Mouse (Mus musculus): ENCODE data around the gene Slc6a8.

The Slc6a8 gene

GRCm38 (mm10) chrX:73684978-73685377 lies 12.0 kb downstream of the Slc6a8 start:
- DNase-seq (ENCODE audit: low spot score in 2 of 2): no peak

DNA sequence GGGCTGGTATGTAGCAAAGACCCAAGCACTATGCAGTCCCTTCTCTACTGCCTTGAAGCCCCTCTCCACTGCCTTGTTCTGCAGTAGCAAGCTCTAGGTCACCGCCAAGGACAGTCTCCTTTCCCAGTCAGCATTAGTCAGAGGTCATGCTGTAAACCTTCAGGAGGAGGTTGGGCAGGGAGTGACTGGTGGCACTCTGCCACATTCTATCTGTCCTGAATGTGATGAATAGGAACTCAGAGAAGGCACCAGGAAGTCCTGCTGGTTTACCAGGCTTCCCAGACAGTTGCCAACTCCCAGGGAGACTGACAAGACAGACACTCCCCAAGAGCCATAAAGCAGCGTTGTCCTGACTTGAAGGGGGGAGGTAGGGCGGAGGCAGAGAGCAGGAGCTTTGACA lies 12.7 kb downstream of the Slc6a8 start:
- DNase-seq (ENCODE audit: low spot score in 2 of 2): peak; percentile 33 to 41

DNA sequence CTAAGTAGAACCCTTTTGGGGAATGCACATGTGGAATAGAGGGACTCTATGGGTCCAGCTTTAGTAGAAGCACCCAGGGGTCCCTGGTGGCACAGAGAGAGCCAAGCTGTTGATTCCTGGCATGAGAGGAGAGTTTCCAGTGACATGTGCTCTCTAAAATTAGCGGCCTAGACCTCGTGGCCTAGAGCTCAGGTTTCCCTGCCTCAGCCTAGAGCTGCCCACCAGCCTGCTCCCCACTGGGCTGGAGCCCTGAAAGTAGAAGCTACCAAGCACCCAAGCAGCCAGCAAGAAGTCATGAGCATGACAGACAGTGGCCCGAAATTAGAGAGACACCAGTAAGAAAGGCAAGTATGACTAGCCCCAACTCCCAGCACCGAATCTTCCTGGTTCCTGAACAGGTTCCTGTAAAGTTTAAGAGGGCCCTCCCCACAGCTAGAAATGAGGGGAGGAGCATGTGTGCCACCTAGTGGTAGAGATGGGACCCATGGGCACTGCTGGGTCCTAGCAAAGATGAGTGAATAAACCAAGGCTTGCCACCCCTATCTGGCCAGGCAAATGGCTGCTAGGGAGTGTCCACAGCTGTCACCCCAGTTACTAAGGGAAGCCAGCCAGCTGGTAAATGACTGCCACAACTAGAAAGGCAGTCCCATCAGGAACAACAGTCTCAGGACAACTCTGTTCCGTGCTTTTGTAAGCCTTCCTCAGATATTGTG lies 18.1 kb downstream of the Slc6a8 start:
- peak in 1 of 2 experiments; percentile 52 for DNase-seq (ENCODE audit: low spot score in 2 of 2)

DNA sequence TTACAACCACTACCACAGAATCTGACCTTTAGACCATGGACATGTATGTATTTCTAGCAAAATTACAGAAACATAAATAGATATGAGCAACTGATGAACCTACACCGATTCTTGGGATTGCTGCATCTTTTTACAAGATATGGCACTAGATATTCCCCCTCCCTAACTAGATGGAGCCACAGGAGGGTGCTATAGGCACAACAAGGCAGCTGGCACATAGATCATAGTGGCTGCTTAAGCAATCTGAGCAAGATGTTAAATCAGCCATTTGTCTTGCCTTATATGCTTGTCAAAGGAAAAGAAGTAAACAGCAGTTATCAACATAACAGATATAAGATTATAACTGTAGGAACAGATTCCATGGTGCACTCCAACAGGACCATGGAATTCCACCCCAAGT lies 27.5 kb downstream of the Slc6a8 start:
- DNase-seq (ENCODE audit: low spot score in 2 of 2): no peak

DNA sequence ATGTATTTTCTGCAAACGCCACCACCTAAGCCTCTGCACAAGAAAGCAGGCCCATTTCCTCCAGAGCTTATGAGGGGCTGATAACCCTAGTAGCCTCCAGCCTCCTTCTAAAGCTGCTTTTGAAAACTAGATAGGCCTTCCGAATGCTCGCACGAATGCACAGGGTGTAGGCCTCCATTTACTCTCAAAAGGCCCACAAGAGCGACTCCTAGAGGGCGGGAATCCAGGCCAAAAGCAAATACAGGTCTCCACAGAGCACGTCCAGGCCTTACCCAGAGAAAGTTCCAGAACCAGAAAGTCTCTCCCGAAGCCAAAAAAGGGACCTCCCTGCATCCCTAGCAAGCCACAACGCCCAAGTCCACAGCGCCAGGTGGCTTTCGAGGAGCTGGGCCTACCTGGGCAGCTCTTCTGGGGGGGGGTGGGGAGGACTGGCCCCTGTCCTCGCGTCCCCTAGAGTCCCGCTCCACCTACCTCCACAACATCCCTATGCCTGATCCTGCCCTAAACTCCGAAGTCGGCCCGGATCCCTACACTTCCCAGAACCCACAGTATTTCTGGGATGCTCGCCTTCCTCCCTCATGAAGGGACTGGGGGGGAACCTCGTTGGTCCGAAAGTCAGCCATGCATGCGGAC lies 42.6 kb downstream of the Slc6a8 start:
- DNase-seq (ENCODE audit: low spot score in 2 of 2): peak; percentile 37 to 49

GRCm38 (mm10) chrX:73716109-73716661 lies 43.2 kb downstream of the Slc6a8 start, which contains the start of the genes Bcap31 and Abcd1:
Gene Bcap31 (minus strand): TSS chrX:73716175.
Gene Abcd1 (plus strand): TSS chrX:73716597.
- DNase-seq (ENCODE audit: low spot score in 2 of 2): peak; percentile 89 to 92

DNA sequence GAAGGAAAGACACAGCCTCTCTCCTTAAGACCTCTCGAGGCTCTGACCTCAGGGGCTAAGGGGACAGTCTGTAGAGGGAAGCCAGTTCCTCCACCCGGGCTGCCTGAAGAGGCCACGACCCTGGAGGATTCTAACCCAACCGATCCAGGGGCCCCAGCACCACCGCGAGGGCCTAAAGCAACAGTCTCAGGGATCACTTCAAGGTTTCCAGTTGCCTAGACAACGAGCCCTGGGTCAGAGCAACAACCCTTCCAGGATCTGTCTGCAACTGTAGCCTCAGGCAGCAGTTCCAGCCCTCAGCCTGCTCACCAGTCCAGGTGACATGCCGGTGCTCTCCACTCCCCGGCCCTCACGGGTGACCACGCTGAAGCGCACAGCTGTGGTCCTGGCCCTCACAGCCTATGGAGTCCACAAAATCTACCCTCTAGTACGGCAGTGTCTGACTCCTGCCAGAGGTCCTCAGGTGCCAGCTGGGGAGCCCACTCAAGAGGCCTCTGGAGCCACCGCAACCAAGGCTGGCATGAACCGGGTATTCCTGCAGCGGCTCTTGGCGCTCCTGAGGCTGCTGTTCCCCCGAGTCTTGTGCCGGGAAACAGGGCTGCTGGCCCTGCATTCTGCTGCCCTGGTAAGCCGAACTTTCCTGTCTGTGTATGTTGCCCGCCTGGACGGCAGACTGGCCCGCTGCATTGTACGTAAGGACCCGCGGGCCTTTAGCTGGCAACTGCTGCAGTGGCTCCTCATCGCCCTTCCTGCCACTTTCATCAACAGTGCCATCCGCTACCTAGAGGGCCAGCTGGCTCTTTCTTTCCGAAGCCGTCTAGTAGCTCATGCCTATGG lies 44.0 kb downstream of the Slc6a8 start:
- no peak for DNase-seq (ENCODE audit: low spot score in 2 of 2)

- DNase-seq (ENCODE audit: low spot score in 2 of 2): peak in 1 of 2 experiments; percentile 29
These were observed 44.7 kb downstream of the Slc6a8 start for GRCm38 (mm10) chrX:73717667-73718066.

DNA sequence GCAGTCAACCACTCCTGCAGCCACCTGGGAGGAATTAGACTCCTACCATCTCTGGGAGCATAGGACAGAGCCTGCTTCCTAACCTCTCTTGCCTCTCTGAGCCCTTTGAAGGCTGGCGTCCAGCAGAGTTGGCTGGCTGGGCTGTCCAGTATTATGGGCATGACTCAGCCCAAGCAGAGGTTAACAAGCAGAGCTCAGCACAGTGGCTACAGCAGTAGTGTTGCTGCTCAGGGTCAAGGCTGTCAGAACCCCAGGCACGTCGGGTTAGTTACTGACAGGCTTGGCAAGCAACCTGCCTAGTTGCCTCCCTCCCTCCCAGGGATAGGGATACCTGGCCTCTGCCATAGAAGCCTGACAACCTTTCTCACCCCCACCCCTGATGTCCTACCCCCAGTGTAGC lies 45.3 kb downstream of the Slc6a8 start:
- peak; percentile 14 to 25 for DNase-seq (ENCODE audit: low spot score in 2 of 2)

DNA sequence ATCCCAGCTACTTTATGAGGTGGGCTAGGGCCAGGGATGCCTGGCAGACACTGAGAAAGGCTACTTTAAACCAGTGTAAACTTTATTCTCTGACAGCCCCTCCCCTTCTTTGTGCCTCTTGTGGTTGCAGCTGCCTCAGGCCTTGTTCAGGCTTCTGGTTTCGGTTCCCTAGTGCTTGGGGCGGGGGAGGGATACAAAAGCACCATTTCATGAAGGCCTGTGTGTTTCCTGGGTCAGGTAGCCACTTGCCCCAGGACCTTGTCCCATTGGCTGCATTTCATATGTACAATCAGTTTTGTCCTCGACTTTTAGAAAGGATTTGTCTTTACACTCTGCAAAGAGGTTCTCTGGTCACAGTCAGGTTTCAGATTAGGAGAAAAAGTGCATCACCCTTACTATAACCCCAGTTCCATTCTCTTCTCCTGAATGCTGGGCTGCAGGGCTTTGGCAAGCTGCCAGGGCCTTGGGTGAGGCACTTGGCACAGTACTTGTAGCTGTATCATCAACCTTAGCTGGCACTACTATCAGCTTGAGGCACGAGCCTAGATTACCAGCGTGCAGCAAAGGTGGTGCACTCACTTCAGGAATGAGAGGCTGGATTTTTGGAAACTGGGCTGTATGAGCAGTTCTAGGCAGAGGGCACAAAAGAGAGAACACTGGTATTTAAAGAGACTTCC lies 45.9 kb downstream of the Slc6a8 start:
- peak; percentile 28 to 46 for DNase-seq (ENCODE audit: low spot score in 2 of 2)

DNA sequence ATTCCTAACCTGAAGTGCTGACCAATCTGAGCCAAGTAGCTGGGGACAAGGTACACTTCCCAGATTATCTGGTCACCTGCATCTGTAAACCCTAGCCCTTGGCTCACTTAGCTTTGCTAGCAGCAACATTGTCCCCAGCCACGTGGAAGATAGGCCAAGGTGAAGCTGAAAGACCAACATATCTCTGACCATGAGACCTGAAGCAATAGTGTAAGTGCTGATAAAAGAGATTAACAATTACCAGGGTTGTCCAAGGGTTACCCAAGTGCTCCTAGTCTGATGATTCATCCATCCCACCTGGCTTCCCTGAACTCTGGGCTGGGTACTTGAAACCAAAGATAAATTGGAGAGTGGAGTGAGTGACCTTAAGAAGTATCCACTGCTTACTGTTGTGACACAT lies 58.0 kb downstream of the Slc6a8 start:
- DNase-seq (ENCODE audit: low spot score in 2 of 2): no peak
